Mouse (Mus musculus) stomach, postnatal 0 days (tissue): ENCODE data around the gene Snhg11.

Source experiments
- CTCF ChIP-seq: IDR thresholded peaks from 2 replicates; pipeline ENCODE4 v1.5.1; 2016; ENCODE audit warnings: antibody characterized with exemption, low read depth, mild to moderate bottlenecking, moderate library complexity
- EP300 ChIP-seq: optimal IDR thresholded peaks from 2 replicates; pipeline ENCODE3; 2016; ENCODE audit warnings: antibody characterized with exemption

DNA sequence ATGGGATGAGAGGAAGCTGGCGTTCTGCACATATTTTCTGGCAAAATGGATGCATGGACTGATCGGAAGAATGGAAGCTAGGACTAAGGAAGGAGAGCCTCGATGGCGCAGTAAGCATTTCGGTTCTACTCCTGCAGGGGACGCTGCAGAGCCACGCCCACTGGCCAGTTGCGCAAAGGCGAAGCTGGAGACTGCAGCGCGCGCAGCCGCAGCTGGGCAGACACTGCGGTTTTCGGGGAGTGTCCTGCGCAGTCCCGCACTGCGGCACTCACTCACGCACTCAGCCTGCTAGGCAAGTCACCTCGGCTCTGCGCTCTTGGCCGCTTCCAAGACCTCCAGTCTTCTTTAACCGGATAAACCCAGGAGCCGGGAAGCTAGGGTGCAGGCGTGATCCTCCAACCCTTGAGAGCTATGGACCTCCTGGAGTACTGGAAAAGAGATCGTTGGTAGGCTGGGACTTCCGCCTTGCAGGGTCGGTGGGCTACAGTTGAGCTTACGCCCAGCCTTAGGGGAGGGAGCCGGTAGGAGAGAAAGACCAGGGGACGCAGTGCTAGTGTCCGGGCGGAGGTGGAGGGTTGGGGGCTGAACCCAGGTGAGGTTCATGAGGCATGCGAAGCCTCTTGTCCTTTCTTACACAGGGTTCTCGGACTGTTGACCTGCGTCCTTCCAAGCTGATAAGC is at the start of gene Snhg11:
- TF ChIP-seq EP300 = no peak
- peak; percentile 68 for TF ChIP-seq CTCF
